Mouse (Mus musculus) cortical plate, adult 2 months (tissue): Measurements from ENCODE around the gene Pax4.

Source experiments
- CTCF ChIP-seq: fragments of 200-500 bp; IDR thresholded peaks from 2 replicates; pipeline ENCODE4 v1.5.1; 2011; ENCODE audit warnings: mild to moderate bottlenecking, control low read depth, low read length; ENCODE audit not compliant: insufficient read depth; ENCODE audit errors: extremely low read depth
- POLR2A ChIP-seq: fragments of 200-500 bp; IDR thresholded peaks from 2 replicates; pipeline ENCODE4 v1.6.1; 2011; ENCODE audit warnings: mild to moderate bottlenecking, low read length, control low read depth; ENCODE audit not compliant: insufficient read depth; ENCODE audit errors: extremely low read depth

DNA sequence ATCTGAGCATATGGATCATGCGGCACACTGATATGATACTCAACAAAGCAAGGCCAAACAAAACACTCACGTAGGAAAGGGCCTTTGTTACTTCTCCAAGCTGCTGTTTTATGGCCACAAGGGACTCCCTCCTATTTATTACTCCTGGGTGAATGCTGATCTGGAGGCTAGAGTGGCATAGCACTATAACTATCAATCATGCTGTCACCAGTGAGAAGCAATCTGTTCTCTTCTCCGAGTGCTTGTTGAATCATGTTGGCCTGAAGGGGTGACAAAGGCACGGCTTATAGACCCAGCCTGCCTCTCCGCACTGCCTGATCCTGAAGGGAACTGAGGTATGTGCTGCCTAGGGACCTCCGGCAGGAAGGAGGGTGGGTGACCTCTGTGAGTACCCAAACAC is 15.5 kb upstream of the Pax4 start:
- TF ChIP-seq POLR2A: no peak
- TF ChIP-seq CTCF: no peak
